Mouse (Mus musculus) intestine, embryonic 14.5 days (tissue): ENCODE data around the gene Il10rb. TPM values are rescaled to one million over a fixed set of nuclear protein-coding genes. Genes with fewer than 3 reads are reported as not detected.

Source experiments
- ATAC-seq: fragments of 200-750 bp; cut with Nextera tagmentation; replicated peaks from 2 replicates; pipeline ENCODE4 v1.8.0; 2017; ENCODE audit warnings: low read depth, moderate number of reproducible peaks, moderate TSS enrichment, moderate library complexity; ENCODE audit not compliant: low FRiP score, low TSS enrichment
- DNase-seq: peaks from one replicate; pipeline ENCODE4 v3.0.0-alpha.2; 2018; ENCODE audit warnings: low spot score
- H3K27ac ChIP-seq: fragments of 300-500 bp; sonication (generic); 2 replicates; pipeline ENCODE4 v1.5.1; 2014; ENCODE audit warnings: low read depth, mild to moderate bottlenecking, control low read depth
- H3K27me3 ChIP-seq: fragments of 300-500 bp; sonication (generic); replicated peaks from 2 replicates; pipeline ENCODE4 v1.6.1; 2014; ENCODE audit warnings: low read length, control low read depth; ENCODE audit not compliant: control insufficient read depth, insufficient read depth
- H3K36me3 ChIP-seq: fragments of 300-500 bp; sonication (generic); 2 replicates; pipeline ENCODE4 v1.6.1; 2014; ENCODE audit warnings: low read length, control low read depth; ENCODE audit not compliant: control insufficient read depth, insufficient read depth
- H3K4me1 ChIP-seq: fragments of 300-500 bp; sonication (generic); replicated peaks from 2 replicates; pipeline ENCODE4 v1.6.1; 2014; ENCODE audit warnings: low read length, control low read depth, mixed read lengths; ENCODE audit not compliant: control insufficient read depth, insufficient read depth
- H3K4me2 ChIP-seq: fragments of 300-500 bp; sonication (generic); 2 replicates; pipeline ENCODE4 v1.6.1; 2014; ENCODE audit warnings: low read length
- H3K4me3 ChIP-seq: fragments of 300-500 bp; sonication (generic); 2 replicates; pipeline ENCODE4 v1.5.1; 2014; ENCODE audit warnings: low read depth, low read length, control low read depth, mixed read lengths
- H3K9ac ChIP-seq: fragments of 300-500 bp; sonication (generic); 2 replicates; pipeline ENCODE4 v1.6.1; 2014; ENCODE audit warnings: mild to moderate bottlenecking, low read length
- H3K9me3 ChIP-seq: fragments of 300-500 bp; sonication (generic); 2 replicates; pipeline ENCODE4 v1.6.1; 2016; ENCODE audit warnings: low read length, control low read depth; ENCODE audit not compliant: control insufficient read depth
- WGBS: fragments of 180-500 bp; shearing (Covaris S2); extraction: QIAGEN DNeasy Blood & Tissue Kit; methylation state at CpG from one replicate; pipeline ENCODE4 v1.1.7; 2014; 5-methylcytosine and 5-hydroxymethylcytosine counted together
- polyA plus RNA-seq: library from polyadenylated mRNA; unstranded; fragments of >200 nt; fragmentation: Nextera tagmentation; extraction: Ambion mirVana; gene quantifications from 2 replicates; pipeline ENCODE4 v1.2.1, GENCODE M21; 2014

Il10rb gene
- polyA plus RNA-seq, result 35.4 and 36.8 TPM in 2 replicates

GRCm38 (mm10) chr16:91405640-91406584 lies at the start of gene Il10rb:
Gene Il10rb (plus strand): TSS chr16:91406164.
- H3K9ac ChIP-seq, result peak within 1 kb of the TSS; percentile 73
- peak within 1 kb of the TSS; percentile 70 for H3K27ac ChIP-seq
- no peaks in the 10 kb centered on the region for H3K9me3 ChIP-seq
- DNase-seq, result peak; percentile 81
- peak; percentile 86 for ATAC-seq
- H3K4me2 ChIP-seq, result peak within 1 kb of the TSS; percentile 87
- WGBS, result 7% methylated on average over 41 of the region's 51 CpGs
- H3K4me3 ChIP-seq, result peak within 1 kb of the TSS; percentile 78
- no peaks in the 10 kb centered on the region for H3K27me3 ChIP-seq
- H3K4me1 ChIP-seq, result peaks cover 10% of the 10 kb centered on the region
- H3K36me3 ChIP-seq, result peaks cover 11% of the 10 kb centered on the region; the same call in 1 of the 2 replicates

GRCm38 (mm10) chr16:91356760-91357525 lies 49.0 kb upstream of the Il10rb start:
- Histone ChIP-seq H3K9me3 (no peaks in the 10 kb centered on the region), H3K27me3 (0 out of 2 replicates have a peak, but pooled peaks cover 20% of the 10 kb centered on the region), H3K9ac (no peak overlapping the region), H3K4me1 (no peaks in the 10 kb centered on the region), H3K4me2 (no peak overlapping the region), H3K36me3 (no peaks in the 10 kb centered on the region), H3K4me3 (no peak overlapping the region), H3K27ac (no peak overlapping the region)
- 79% methylated on average over 10 of the region's 10 CpGs for WGBS
- ATAC-seq (no peak), DNase-seq (no peak)

GRCm38 (mm10) chr16:91357526-91357900 lies 48.5 kb upstream of the Il10rb start:
- H3K4me3 ChIP-seq, result no peak overlapping the region
- no peak for DNase-seq
- no peak for ATAC-seq
- no peak overlapping the region for H3K4me2 ChIP-seq
- no peak overlapping the region for H3K27ac ChIP-seq
- H3K36me3 ChIP-seq, result no peaks in the 10 kb centered on the region
- H3K9ac ChIP-seq, result no peak overlapping the region
- no peaks in the 10 kb centered on the region for H3K4me1 ChIP-seq
- H3K27me3 ChIP-seq, result 0 out of 2 replicates have a peak, but pooled peaks cover 20% of the 10 kb centered on the region
- 54% methylated on average over 10 of the region's 10 CpGs for WGBS
- H3K9me3 ChIP-seq, result no peaks in the 10 kb centered on the region

GRCm38 (mm10) chr16:91358555-91358954 lies 47.4 kb upstream of the Il10rb start:
- Histone ChIP-seq H3K27ac (no peak overlapping the region), H3K36me3 (no peaks in the 10 kb centered on the region), H3K4me3 (no peak overlapping the region), H3K4me2 (no peak overlapping the region), H3K9me3 (no peaks in the 10 kb centered on the region), H3K9ac (no peak overlapping the region), H3K27me3 (0 out of 2 replicates have a peak, but pooled peaks cover 13% of the 10 kb centered on the region), H3K4me1 (peaks cover under 1% of the 10 kb centered on the region; the same call in 1 of the 2 replicates)
- peak; percentile 66 for DNase-seq
- 35% methylated on average over 8 of the region's 8 CpGs for WGBS
- no peak for ATAC-seq

- Histone ChIP-seq H3K9ac (no peak overlapping the region), H3K4me2 (no peak overlapping the region), H3K9me3 (no peaks in the 10 kb centered on the region), H3K36me3 (no peaks in the 10 kb centered on the region), H3K4me3 (no peak overlapping the region), H3K27ac (no peak overlapping the region), H3K27me3 (0 out of 2 replicates have a peak, but pooled peaks cover 5% of the 10 kb centered on the region), H3K4me1 (peaks cover 4% of the 10 kb centered on the region; the same call in 1 of the 2 replicates)
- no peak for ATAC-seq
- DNase-seq, result no peak
- WGBS, result 89% methylated on average over 13 of the region's 13 CpGs
Observed at GRCm38 (mm10) chr16:91359531-91359930, 46.4 kb upstream of the Il10rb start.

GRCm38 (mm10) chr16:91360162-91360561 lies 45.8 kb upstream of the Il10rb start:
- peaks cover 4% of the 10 kb centered on the region; the same call in 1 of the 2 replicates for H3K4me1 ChIP-seq
- DNase-seq (no peak), ATAC-seq (no peak)
- 49% methylated on average over 3 of the region's 3 CpGs for WGBS
- no peak overlapping the region for H3K4me2 ChIP-seq
- H3K27me3 ChIP-seq, result 0 out of 2 replicates have a peak, but pooled peaks cover 5% of the 10 kb centered on the region
- no peaks in the 10 kb centered on the region for H3K9me3 ChIP-seq
- H3K9ac ChIP-seq, result no peak overlapping the region
- no peak overlapping the region for H3K4me3 ChIP-seq
- no peaks in the 10 kb centered on the region for H3K36me3 ChIP-seq
- H3K27ac ChIP-seq, result no peak overlapping the region

- 0 out of 2 replicates have a peak, but pooled peaks cover 2% of the 10 kb centered on the region for H3K27me3 ChIP-seq
- no peaks in the 10 kb centered on the region for H3K36me3 ChIP-seq
- no peak overlapping the region for H3K4me3 ChIP-seq
- H3K9ac ChIP-seq, result no peak overlapping the region
- no peak for DNase-seq
- H3K4me2 ChIP-seq, result no peak overlapping the region
- no peak for ATAC-seq
- no peaks in the 10 kb centered on the region for H3K9me3 ChIP-seq
- no peak overlapping the region for H3K27ac ChIP-seq
- WGBS, result 51% methylated on average over 2 of the region's 2 CpGs
- H3K4me1 ChIP-seq, result peaks cover 4% of the 10 kb centered on the region; the same call in 1 of the 2 replicates
Observed at GRCm38 (mm10) chr16:91362006-91362405, 44.0 kb upstream of the Il10rb start.

- peak overlapping the region; percentile 47; the same call in 1 of the 2 replicates for H3K27ac ChIP-seq
- H3K9me3 ChIP-seq, result no peaks in the 10 kb centered on the region
- WGBS, result 58% methylated on average over 12 of the region's 12 CpGs
- no peak overlapping the region for H3K4me3 ChIP-seq
- no peak overlapping the region for H3K4me2 ChIP-seq
- ATAC-seq, result no peak
- no peak for DNase-seq
- peaks cover 4% of the 10 kb centered on the region; the same call in 1 of the 2 replicates for H3K4me1 ChIP-seq
- H3K36me3 ChIP-seq, result no peaks in the 10 kb centered on the region
- no peaks in the 10 kb centered on the region for H3K27me3 ChIP-seq
- H3K9ac ChIP-seq, result no peak overlapping the region
Observed at GRCm38 (mm10) chr16:91362616-91363272, 43.2 kb upstream of the Il10rb start.
